Mouse (Mus musculus) heart, postnatal 0 days (tissue): ENCODE results near the gene Coq10a.

Source experiments
- CTCF ChIP-seq: IDR thresholded peaks from 2 replicates; pipeline ENCODE4 v1.5.1; 2016; ENCODE audit warnings: antibody characterized with exemption, control low read depth, low read depth
- EP300 ChIP-seq: IDR thresholded peaks from 2 replicates; pipeline ENCODE4 v1.6.1; 2016; ENCODE audit warnings: antibody characterized with exemption, low read depth

- TF ChIP-seq EP300 (no peak), CTCF (no peak)
Observed at GRCm38 (mm10) chr10:128385902-128386301, 17.1 kb upstream of the Coq10a start.
